Mouse (Mus musculus) limb, embryonic 13.5 days (tissue): ENCODE results near the gene Sap30. TPM values are rescaled to one million over a fixed set of nuclear protein-coding genes. Genes with fewer than 3 reads are reported as not detected.
"Not testable (repeated sequence)": the region's sequence is repeated elsewhere in the genome, so short reads cannot be mapped to it uniquely, and the experiment has no call there.

Experiments used
- ATAC-seq: fragments of 200-750 bp; cut with Nextera tagmentation; 2 replicates; pipeline ENCODE4 v1.8.0; 2017; ENCODE audit warnings: low read depth, moderate number of reproducible peaks, moderate TSS enrichment; ENCODE audit not compliant: low FRiP score
- H3K27ac ChIP-seq: fragments of 300-500 bp; sonication (generic); 2 replicates; pipeline ENCODE4 v1.5.1; 2015; ENCODE audit warnings: inconsistent platforms, mild to moderate bottlenecking, moderate library complexity
- H3K27me3 ChIP-seq: fragments of 300-500 bp; sonication (generic); 2 replicates; pipeline ENCODE4 v1.6.1; 2015; ENCODE audit warnings: mild to moderate bottlenecking, inconsistent platforms
- H3K36me3 ChIP-seq: fragments of 300-500 bp; sonication (generic); 2 replicates; pipeline ENCODE4 v1.6.1; 2015; ENCODE audit warnings: inconsistent platforms, mild to moderate bottlenecking, moderate library complexity
- H3K4me1 ChIP-seq: fragments of 300-500 bp; sonication (generic); 2 replicates; pipeline ENCODE4 v1.6.1; 2015; ENCODE audit warnings: inconsistent platforms
- H3K4me2 ChIP-seq: fragments of 300-500 bp; sonication (generic); replicated peaks from 2 replicates; pipeline ENCODE4 v1.6.1; 2015; ENCODE audit warnings: inconsistent platforms, mild to moderate bottlenecking, moderate library complexity
- H3K4me3 ChIP-seq: fragments of 300-500 bp; sonication (generic); 2 replicates; pipeline ENCODE4 v1.5.1; 2015; ENCODE audit warnings: moderate library complexity, mild to moderate bottlenecking, inconsistent platforms
- H3K9ac ChIP-seq: fragments of 300-500 bp; sonication (generic); 2 replicates; pipeline ENCODE4 v1.6.1; 2015; ENCODE audit warnings: mild to moderate bottlenecking, inconsistent platforms
- H3K9me3 ChIP-seq: fragments of 300-500 bp; sonication (generic); 2 replicates; pipeline ENCODE4 v1.6.1; 2016; ENCODE audit warnings: inconsistent platforms
- WGBS: fragments of 180-500 bp; shearing (Covaris S2); methylation state at CpG from one replicate; pipeline ENCODE4 v1.1.7; 2015; 5-methylcytosine and 5-hydroxymethylcytosine counted together
- polyA plus RNA-seq: library from polyadenylated mRNA; unstranded; fragments of >200 nt; fragmentation: Nextera tagmentation; extraction: Ambion mirVana; gene quantifications from 2 replicates; pipeline ENCODE4 v1.2.1, GENCODE M21; 2015

Sap30 gene
- polyA plus RNA-seq, 1 experiment from 2014 or later: 40.7 TPM

DNA sequence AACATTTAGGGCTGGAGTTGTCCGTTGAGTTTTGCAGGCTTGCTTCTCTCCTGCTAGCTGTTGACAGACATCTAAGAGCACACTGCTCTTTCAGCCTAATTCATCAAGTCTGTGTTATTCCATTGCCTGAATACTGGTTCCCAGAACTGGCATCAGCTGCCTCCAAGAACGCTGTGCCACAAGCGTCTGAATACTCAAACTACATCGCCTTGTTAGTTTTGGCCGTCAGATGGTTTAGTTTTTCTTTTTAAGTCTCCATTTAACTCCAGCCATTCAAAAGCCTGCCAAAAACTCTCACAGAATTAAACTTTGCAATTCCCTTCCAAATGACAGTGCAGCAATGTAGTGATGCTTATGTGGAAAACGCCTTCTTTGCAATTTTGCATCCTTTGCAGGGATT is 30.5 kb downstream of the Sap30 start:
- H3K27ac ChIP-seq: peak overlapping the region; percentile 74
- WGBS: 68% methylated on average over 6 of the region's 6 CpGs
- H3K4me2 ChIP-seq: peak overlapping the region; percentile 43
- 0 out of 2 replicates have a peak overlapping the region, but pooled peaks have one; percentile 21 for H3K4me3 ChIP-seq
- ATAC-seq: no peak
- H3K9me3 ChIP-seq: no peaks in the 10 kb centered on the region
- peaks cover 7% of the 10 kb centered on the region for H3K4me1 ChIP-seq
- no peaks in the 10 kb centered on the region for H3K36me3 ChIP-seq
- H3K9ac ChIP-seq: no peak overlapping the region
- H3K27me3 ChIP-seq: no peaks in the 10 kb centered on the region

DNA sequence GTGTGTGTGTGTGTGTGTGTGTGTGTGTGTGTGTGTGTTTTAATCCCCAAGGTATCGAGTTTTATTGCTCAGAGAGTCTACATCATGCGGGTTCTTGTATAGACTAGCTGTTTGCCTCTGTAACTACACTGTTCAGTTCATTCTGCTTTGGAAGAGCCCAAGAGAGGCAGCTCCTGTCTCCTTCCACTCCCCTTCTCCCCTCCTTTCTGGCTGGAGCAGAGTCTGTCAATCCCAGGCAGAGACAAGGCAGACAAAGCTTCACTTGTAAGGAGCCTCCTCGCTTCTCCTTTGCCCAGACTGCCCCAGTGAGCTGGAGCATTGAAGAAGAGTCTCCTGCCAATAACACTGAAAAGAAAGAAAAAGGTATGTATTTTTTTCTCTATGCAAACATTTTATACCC is 31.9 kb downstream of the Sap30 start, which contains the start of gene Scrg1:
Gene Scrg1 (plus strand): TSS at position 159 of the 400 bp plus-strand sequence.
- H3K9me3 ChIP-seq: no peaks in the 10 kb centered on the region
- 56% methylated on average over 2 of the region's 3 CpGs for whole genome bisulfite sequencing
- H3K9ac ChIP-seq: no peak within 1 kb of the TSS
- no peaks in the 10 kb centered on the region for H3K27me3 ChIP-seq
- peak within 1 kb of the TSS; percentile 74 for H3K27ac ChIP-seq
- ATAC-seq: peak; percentile 60; the same call in 1 of the 2 replicates
- peaks cover 7% of the 10 kb centered on the region for H3K4me1 ChIP-seq
- peak within 1 kb of the TSS; percentile 21 for H3K4me3 ChIP-seq
- H3K36me3 ChIP-seq: no peaks in the 10 kb centered on the region
- H3K4me2 ChIP-seq: peak within 1 kb of the TSS; percentile 43

DNA sequence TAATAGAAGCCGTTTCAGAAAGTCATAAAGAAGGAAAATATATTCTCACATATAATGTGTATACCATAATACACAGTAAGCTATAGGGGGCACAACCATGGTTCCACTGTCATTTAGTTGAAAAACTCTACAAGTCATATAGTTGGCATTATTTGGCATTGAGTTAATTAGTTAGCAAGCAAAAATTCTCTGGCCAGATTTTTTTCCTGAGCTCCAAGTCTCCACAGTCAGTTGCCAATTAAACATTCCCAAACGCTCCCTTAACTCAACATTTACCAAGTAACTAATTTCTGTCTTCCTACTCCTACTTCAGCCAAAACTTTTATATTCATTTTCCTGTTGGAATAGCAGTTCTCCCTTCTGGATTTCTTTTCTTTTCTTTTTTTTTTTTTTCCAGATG is 34.3 kb downstream of the Sap30 start:
- H3K36me3 ChIP-seq: no peaks in the 10 kb centered on the region
- no peak for ATAC-seq
- no peak overlapping the region for H3K27ac ChIP-seq
- peaks cover 5% of the 10 kb centered on the region; the same call in 1 of the 2 replicates for H3K4me1 ChIP-seq
- no peaks in the 10 kb centered on the region for H3K9me3 ChIP-seq
- no peak overlapping the region for H3K9ac ChIP-seq
- WGBS: 81% methylated on average over 2 of the region's 2 CpGs
- H3K4me2 ChIP-seq: no peak overlapping the region
- H3K27me3 ChIP-seq: no peaks in the 10 kb centered on the region
- H3K4me3 ChIP-seq: no peak overlapping the region

DNA sequence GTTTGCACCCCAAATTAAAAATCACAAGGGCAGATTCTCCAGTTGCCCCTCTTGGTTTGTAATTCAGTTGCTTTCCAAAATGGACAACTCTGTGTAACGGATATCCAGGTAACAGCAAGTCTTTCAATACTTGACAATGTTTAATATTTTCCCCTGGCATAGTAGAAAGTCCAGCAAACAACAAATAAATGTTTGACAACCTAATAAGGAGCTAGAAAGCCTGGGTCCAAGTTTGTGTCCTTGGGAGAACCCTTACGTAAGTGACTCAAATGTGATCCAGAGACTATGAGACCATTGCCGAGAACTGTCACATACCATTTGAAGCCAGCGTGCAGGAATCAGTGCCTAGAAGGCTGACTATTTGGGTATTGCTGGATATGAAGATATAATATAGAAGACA is 35.8 kb downstream of the Sap30 start:
- Histone ChIP-seq H3K9ac (no peak overlapping the region), H3K27ac (no peak overlapping the region), H3K36me3 (no peaks in the 10 kb centered on the region), H3K27me3 (no peaks in the 10 kb centered on the region), H3K4me2 (no peak overlapping the region), H3K4me3 (no peak overlapping the region), H3K4me1 (peaks cover 5% of the 10 kb centered on the region; the same call in 1 of the 2 replicates), H3K9me3 (no peaks in the 10 kb centered on the region)
- 91% methylated on average over 4 of the region's 4 CpGs for WGBS
- ATAC-seq: no peak

DNA sequence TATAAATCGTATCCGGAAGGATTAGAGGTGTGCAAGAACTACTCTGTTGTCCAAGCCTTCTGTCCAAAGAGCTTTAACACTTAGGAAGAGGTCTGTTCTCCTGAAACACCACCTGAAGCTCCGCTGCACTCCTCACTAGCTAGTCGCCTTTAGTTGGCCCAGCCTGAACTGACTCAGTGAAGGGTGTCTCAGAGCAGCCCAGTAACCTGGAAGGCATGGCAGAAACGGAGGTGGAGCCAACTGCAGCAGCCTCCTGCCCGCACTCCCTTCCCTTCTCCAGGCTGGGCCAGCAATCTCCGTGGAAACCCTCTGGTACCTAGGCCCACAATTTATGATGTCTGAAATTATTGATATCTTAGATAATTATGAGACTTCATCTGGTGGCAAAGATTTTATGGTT is 36.9 kb downstream of the Sap30 start:
- Histone ChIP-seq H3K9ac (no peak overlapping the region), H3K4me1 (peaks cover 2% of the 10 kb centered on the region; the same call in 1 of the 2 replicates), H3K9me3 (no peaks in the 10 kb centered on the region; the same call in 1 of the 2 replicates), H3K4me2 (no peak overlapping the region), H3K4me3 (no peak overlapping the region), H3K27me3 (no peaks in the 10 kb centered on the region), H3K27ac (no peak overlapping the region), H3K36me3 (no peaks in the 10 kb centered on the region)
- ATAC-seq: no peak
- 75% methylated on average over 7 of the region's 7 CpGs for WGBS

DNA sequence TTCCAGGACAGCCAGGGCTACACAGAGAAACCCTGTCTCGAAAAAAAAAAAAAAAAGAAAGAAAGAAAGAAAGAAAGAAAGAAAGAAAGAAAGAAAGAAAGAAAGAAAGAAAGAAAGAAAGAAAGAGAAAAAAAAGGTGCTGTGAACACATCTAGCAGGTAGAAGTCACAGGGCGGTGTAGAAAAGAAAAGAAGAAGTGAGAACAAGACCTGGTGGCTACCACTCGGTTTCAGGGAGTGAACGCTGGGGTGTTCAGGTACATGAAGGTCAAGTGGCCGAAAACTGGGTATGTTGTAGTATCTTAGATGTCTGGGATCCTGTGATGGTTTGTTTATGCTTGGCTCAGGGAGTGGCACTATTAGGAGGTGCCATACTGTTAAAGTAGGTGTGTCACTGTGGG is 41.8 kb downstream of the Sap30 start:
- WGBS: 85% methylated on average over 5 of the region's 5 CpGs
- peaks cover 16% of the 10 kb centered on the region for H3K27me3 ChIP-seq
- not testable (repeated sequence) for H3K9ac ChIP-seq, H3K4me3 ChIP-seq, H3K27ac ChIP-seq, H3K9me3 ChIP-seq, ATAC-seq, H3K4me1 ChIP-seq, H3K4me2 ChIP-seq, H3K36me3 ChIP-seq

DNA sequence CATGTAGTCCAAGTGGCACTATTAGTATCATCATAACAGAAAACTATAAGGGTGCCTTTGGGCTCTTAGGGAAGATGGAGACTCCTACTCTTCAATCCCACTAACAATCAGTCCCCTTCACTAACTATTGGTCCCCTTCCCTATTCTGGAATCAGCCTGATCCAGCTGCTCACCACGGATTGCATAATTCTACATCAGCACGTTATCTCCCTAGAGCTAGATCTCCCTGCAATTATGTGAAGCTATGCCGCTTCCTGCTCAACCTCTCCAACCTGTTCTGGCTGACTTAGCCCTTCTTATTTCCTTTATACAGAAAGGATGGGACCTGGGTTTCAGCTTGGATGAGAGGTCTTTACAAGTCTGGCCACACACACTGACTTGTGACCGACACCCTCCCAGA is 44.4 kb downstream of the Sap30 start:
- H3K27ac ChIP-seq: no peak overlapping the region
- H3K36me3 ChIP-seq: no peaks in the 10 kb centered on the region
- H3K4me2 ChIP-seq: no peak overlapping the region
- no peaks in the 10 kb centered on the region; the same call in 1 of the 2 replicates for H3K9me3 ChIP-seq
- WGBS: 75% methylated on average over 4 of the region's 4 CpGs
- peaks cover 27% of the 10 kb centered on the region for H3K27me3 ChIP-seq
- no peak overlapping the region for H3K4me3 ChIP-seq
- ATAC-seq: no peak
- H3K4me1 ChIP-seq: peaks cover 6% of the 10 kb centered on the region; the same call in 1 of the 2 replicates
- no peak overlapping the region for H3K9ac ChIP-seq

DNA sequence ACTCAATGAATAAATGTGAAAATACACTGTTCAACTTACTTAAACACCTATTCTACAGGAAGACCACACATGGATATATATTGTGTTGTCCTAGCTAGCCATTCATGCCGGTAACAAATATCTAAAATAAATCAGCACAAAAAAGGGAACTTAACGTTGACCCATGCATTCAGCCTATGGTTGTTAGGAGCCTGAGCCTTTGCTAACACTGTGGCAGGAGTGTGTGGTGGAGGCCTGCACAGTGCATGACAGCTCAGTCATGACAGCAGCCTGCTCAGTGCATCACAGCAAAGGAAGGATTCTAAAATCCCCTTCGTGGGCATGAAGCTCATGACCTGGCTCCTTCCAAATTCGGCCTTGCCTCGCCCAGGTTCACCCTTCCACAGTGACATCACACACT is 46.1 kb downstream of the Sap30 start:
- H3K4me2 ChIP-seq: no peak overlapping the region
- H3K9me3 ChIP-seq: no peaks in the 10 kb centered on the region; the same call in 1 of the 2 replicates
- H3K27ac ChIP-seq: no peak overlapping the region
- peaks cover 32% of the 10 kb centered on the region for H3K27me3 ChIP-seq
- ATAC-seq: no peak
- no peak overlapping the region for H3K9ac ChIP-seq
- H3K36me3 ChIP-seq: no peaks in the 10 kb centered on the region
- 66% methylated on average over 5 of the region's 5 CpGs for WGBS
- peaks cover 6% of the 10 kb centered on the region; the same call in 1 of the 2 replicates for H3K4me1 ChIP-seq
- H3K4me3 ChIP-seq: no peak overlapping the region

DNA sequence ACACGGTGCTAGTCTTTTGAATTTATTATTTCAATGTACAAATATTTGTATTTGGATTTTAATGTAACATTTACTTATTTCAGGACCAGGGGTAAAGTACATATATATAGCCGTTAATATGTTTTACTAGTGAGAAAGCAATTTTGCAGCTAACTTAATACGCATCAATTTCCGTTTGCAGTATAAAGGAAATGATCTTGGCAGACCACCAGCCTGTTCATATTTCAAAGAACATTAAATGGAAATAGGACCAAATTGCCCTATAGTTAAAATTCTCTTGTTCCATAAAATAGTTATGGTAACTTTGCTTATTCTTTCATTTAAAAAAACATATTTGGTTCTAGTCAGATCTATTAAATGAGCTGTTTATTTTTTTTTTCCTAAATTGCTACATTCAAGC is 46.5 kb downstream of the Sap30 start:
- no peaks in the 10 kb centered on the region for H3K36me3 ChIP-seq
- no peak overlapping the region for H3K9ac ChIP-seq
- peaks cover 10% of the 10 kb centered on the region for H3K4me1 ChIP-seq
- ATAC-seq: no peak
- H3K4me2 ChIP-seq: no peak overlapping the region
- WGBS: 42% methylated on average over 4 of the region's 4 CpGs
- no peaks in the 10 kb centered on the region; the same call in 1 of the 2 replicates for H3K9me3 ChIP-seq
- no peak overlapping the region for H3K27ac ChIP-seq
- no peak overlapping the region for H3K4me3 ChIP-seq
- H3K27me3 ChIP-seq: peaks cover 32% of the 10 kb centered on the region

DNA sequence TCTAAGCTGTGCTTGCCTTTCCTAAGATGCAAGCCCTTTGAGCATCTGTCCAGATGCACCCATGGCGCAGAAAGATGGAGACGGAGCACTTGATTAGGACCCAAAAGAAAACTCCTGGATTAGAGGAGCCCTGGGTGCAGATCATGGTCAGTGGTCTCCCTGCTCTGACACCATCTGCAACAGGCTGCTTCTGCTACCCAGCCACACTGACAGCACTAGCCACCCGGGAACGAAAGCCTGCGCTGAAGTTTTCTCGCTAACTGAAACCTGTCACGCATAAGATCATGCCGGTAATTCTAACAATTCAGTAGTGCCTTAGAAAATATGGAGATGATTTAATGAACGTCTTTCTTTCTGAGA is 51.2 kb downstream of the Sap30 start:
- 65% methylated on average over 9 of the region's 9 CpGs for WGBS
- H3K9ac ChIP-seq: no peak overlapping the region
- peaks cover 15% of the 10 kb centered on the region for H3K4me1 ChIP-seq
- H3K9me3 ChIP-seq: no peaks in the 10 kb centered on the region
- no peaks in the 10 kb centered on the region for H3K36me3 ChIP-seq
- peaks cover 25% of the 10 kb centered on the region for H3K27me3 ChIP-seq
- H3K4me3 ChIP-seq: no peak overlapping the region
- no peak; the same call in 1 of the 2 replicates for ATAC-seq
- peak overlapping the region; percentile 38 for H3K4me2 ChIP-seq
- 0 out of 2 replicates have a peak overlapping the region, but pooled peaks have one; percentile 22 for H3K27ac ChIP-seq

DNA sequence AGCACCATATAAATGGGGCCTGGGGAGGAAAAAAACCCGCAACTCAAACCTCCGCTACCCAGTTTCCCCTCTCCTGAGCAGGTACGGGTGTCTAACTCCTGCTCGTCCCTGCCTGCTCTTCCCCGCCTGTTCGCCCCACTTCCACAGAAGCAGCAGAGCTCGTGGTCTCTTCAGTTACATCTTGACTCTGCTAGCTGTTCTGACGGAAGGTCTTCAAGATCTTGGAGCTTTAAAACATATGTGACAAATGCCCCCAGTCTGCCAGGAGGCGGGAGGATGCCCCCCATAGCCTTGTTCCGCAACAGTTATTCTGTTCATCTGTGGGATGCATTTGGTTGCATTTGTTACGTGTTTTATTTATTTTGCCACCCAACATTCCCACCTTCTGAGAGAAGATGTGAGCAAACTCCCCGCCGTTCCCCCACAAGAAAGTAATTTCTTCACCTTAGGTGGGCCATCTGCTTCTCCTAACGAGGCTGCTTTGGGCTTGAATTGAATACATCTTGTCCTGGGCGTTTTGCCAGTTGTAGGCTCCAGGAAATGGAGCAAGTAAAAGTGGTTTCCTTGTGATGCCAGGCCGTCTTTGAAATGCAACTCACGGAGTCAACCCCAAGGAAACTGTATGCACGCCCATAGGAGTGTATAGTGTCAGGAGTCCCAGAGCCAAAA is 51.8 kb downstream of the Sap30 start:
- no peak overlapping the region for H3K4me3 ChIP-seq
- H3K27ac ChIP-seq: 0 out of 2 replicates have a peak overlapping the region, but pooled peaks have one; percentile 11
- ATAC-seq: peak; percentile 65
- H3K9me3 ChIP-seq: no peaks in the 10 kb centered on the region
- 23% methylated on average over 18 of the region's 18 CpGs for WGBS
- H3K4me2 ChIP-seq: peak overlapping the region; percentile 38
- H3K4me1 ChIP-seq: peaks cover 15% of the 10 kb centered on the region
- no peaks in the 10 kb centered on the region for H3K36me3 ChIP-seq
- H3K27me3 ChIP-seq: peaks cover 25% of the 10 kb centered on the region
- H3K9ac ChIP-seq: no peak overlapping the region

DNA sequence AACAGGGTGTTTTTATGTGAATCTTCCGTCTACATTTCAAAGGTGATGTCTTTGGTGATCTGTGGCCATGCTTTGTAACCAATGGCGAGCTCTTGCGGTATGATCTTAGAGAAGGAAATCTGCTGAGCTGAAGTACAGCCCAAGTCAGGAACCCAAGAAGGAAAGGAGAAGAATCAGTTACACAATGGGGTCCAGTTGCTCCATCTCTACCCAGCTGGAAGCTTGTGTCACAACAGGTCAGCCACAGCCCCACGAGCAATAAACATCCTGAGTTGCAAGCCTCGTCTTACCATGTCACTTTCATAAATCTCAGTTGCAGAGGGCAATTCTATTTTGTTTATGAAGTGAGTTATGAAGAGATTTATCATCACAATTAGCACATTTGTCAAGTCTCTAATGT is 54.9 kb downstream of the Sap30 start:
- WGBS: 73% methylated on average over 5 of the region's 5 CpGs
- peaks cover 12% of the 10 kb centered on the region for H3K4me1 ChIP-seq
- H3K27me3 ChIP-seq: peaks cover 28% of the 10 kb centered on the region
- H3K4me3 ChIP-seq: no peak overlapping the region
- no peaks in the 10 kb centered on the region for H3K36me3 ChIP-seq
- H3K27ac ChIP-seq: no peak overlapping the region
- ATAC-seq: no peak
- H3K9me3 ChIP-seq: no peaks in the 10 kb centered on the region
- H3K4me2 ChIP-seq: no peak overlapping the region
- H3K9ac ChIP-seq: no peak overlapping the region
